Mouse (Mus musculus) T-helper 17 cell (primary cell): ENCODE data around the gene 5031439G07Rik.
"Not testable (repeated sequence)": the region's sequence is repeated elsewhere in the genome, so short reads cannot be mapped to it uniquely, and the experiment has no call there.

Source experiments
- in situ Hi-C, 2 experiments: fragments of 300-600 bp; cut with MboI, MseI; formaldehyde crosslinking; loops; 1 replicate in 1 of 2; 2 replicates in 1 of 2; pipeline ENCODE4 v1.15.1; 2025; ENCODE audit warnings: high pct_unique_total_duplicates in 2 of 2

The 5031439G07Rik gene

DNA sequence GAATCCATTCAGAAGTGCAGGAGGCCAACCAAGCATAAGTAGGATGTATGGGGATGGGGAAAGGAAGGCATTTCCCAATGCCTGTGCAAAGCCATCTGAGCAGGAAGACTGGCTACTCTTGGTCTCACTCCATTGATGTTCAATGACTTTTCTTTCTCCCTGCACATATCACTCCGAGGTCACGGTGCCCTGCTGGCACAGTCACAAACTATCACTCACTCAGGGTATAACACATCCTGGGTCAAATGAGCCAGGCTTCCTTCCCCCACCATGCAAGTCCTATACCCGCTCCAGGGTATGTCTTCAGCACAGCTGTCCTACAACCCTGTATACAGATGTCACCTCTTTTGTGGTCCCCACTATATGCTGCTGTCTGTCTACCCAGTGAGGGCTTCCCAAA lies 30.0 kb downstream of the 5031439G07Rik start:
- in situ Hi-C loops: no loop called here

- in situ Hi-C loops: no loop called here
Measured at GRCm38 (mm10) chr15:84957851-84958250, 30.5 kb downstream of the 5031439G07Rik start.

- in situ Hi-C loops: no loop called here
Measured at GRCm38 (mm10) chr15:84953259-84953658, 35.1 kb downstream of the 5031439G07Rik start.

DNA sequence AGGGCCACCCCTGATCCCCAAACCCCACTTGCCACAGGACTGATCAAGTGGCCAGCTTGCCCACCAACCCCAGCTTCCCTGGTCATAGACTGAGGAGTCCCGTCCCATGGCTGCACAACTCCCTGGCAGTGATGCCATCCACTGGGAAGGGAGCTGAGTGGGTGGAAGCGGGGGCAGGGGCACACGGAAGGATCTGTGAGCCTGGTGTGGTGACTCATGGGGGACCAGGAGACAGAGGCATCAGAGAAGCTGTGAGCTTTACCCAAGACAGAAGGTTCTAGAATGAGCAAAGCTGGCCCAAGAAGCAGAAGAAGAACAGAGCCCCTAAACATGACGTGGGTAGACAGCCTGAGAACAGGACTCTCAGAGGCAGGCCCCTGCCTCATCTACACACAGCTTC lies 38.3 kb downstream of the 5031439G07Rik start:
- in situ Hi-C loops: no loop called here

- in situ Hi-C loops: no loop called here
Measured at GRCm38 (mm10) chr15:84948990-84949389, 39.4 kb downstream of the 5031439G07Rik start.

GRCm38 (mm10) chr15:84944319-84944718 lies 44.0 kb downstream of the 5031439G07Rik start:
- in situ Hi-C loops: no loop called here

DNA sequence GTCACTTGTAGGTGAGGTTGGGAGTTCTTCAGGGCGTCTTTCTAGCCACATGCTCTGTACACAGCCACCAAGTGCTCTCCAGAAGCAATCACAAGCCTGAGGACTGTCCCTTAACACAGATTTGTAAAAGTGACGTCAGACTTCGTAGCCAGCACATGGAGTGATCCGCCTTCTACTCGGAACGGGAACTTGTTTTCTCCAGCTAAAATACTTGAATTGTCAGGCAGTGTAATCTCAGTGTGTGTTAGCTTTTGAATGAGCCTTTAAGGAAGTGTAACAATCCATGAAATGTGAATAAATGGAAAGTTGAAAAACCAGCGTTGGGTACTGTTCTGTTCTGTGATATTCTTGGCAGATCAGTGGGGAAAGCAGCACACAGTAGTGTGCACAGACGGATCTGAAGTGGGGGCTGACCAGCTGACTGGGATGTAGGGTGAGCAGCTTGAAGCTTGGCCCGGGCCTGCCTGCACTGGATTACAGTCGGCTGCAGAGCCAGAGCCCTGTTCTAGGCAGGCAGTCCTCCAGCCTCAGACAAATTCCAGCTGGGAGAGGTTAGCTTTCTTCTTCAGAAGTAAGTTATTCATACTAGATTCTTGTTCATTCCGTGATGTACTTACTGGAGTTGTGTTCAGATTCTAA lies 45.6 kb downstream of the 5031439G07Rik start:
- in situ Hi-C loops: no loop called here

DNA sequence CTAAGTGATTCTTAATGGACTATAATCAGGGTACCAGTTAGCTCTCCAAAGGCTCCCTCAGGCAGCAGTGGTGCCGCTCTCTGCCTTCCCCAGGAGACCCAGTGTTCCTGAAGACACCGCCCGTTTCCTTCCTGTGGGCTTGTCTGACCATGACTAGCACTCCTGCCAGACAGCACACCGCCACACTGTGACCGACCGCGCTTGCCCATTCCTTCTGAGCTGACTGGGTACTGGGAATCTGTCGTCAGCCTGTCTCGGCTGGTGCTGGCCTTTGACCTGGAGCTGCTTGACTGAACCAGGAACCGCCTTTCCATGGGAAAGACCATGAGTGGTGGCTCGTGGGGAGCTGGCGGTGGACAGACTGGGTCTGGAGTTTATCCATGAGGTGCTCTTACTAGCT lies 48.2 kb downstream of the 5031439G07Rik start:
- in situ Hi-C loops: no loop called here

DNA sequence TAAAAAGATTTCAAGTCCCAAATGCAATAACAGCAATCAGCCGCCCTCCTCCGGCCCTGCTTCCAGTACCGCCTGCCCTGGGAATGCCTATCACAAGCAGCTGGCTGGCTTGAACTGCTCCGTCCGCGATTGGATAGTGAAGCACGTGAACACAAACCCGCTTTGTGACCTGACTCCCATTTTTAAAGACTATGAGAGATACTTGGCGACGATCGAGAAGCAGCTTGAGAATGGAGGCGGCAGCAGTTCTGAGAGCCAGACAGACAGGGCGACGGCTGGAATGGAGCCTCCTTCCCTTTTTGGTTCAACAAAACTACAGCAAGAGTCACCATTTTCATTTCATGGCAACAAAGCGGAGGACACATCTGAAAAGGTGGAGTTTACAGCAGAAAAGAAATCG lies 53.5 kb downstream of the 5031439G07Rik start:
- in situ Hi-C loops: no loop called here

DNA sequence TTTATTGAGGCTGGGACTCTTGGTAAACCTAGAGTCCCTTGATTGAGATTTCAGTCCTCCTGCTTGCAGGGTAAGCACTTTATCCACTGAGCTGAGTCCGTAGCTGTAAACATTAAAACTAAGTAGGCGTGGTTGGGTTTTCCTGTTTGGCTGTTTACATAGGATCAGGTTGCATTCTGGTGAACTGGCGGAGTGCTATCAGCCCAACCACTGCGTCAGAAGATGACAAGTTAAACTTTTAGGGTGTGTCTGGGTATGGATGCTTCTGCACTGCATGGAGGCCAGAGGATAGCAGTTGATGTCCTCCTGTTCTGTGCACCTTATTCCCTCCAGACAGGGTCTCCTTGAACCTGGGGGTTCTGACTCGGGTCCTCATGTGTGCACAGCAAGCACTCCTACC lies 56.0 kb downstream of the 5031439G07Rik start:
- in situ Hi-C loops: no loop called here

DNA sequence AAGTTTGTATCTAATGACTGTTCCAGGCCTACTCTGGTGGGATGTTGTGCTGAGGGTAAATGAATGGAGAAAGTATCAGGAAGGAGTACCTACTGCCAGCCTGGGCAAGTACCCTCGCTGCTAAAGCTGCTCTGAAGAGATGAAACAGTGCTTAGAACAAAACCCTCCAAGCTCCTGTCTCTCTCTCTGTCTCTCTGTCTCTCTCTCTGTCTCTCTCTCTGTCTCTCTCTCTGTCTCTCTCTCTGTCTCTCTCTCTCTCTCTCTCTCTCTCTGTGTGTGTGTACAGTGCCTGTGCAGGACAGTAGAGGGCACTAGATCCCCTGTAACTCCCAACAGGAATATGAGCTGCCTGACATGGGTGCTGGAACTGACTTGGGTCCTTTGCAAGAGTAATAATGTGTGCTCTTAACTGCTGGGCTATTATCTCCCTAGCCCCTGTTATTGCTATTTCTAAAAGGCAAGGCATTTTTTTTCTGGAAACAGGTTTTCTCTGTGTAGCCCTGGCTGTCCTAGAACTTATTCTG lies 62.8 kb downstream of the 5031439G07Rik start:
- in situ Hi-C loops: loop anchor here (10.0 kb wide), 2 partner anchors 71 to 1129 kb away; partner anchors contain the start of genes Gramd4 (in 1 of the 2) and Phf21b (in 1 of the 2)

GRCm38 (mm10) chr15:84924781-84925315 lies 63.5 kb downstream of the 5031439G07Rik start:
- in situ Hi-C loops: loop anchor here (5.0 to 10.0 kb wide), 3 partner anchors 62 to 1130 kb away; partner anchors contain the start of genes 5031439G07Rik (in 1 of the 2), Gramd4 (in 1 of the 2) and Phf21b (in 1 of the 2)

DNA sequence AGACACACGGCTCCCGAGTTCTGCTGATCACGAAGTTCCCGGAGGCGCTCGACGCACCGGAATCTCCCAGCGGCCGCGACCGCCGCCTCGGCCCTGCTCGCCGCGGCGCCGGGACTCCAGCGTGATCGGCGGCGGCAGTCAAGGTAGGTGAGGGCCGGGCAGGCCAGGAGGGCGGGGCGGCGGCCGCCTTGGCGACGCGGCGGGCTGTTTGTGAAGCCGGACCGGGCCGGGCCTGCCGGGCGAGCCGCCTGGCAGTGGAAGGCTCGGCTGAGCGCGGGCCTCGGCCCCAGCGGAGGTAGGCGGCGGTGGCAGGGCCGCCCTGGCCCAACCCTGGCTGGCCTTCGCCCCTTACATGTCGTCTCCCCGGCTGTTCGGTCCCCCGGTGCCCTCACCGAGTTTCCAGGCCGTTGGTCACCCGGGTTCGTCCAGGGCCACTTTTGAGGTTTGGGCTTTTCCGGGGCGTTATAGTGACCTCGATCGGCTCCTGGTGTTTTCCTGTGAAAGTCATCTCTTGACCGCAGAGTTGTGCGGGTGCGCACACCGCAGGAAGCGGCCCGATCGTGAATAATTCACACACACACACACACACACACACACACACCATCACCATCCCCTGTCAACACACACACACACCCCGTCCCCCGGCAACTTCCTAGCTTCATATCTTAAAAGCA lies 64.7 kb downstream of the 5031439G07Rik start:
- in situ Hi-C loops: loop anchor here (5.0 to 10.0 kb wide), 3 partner anchors 64 to 1131 kb away; partner anchors contain the start of genes 5031439G07Rik (in 1 of the 2), Gramd4 (in 1 of the 2) and Phf21b (in 1 of the 2)

- in situ Hi-C loops: loop anchor here (5.0 to 10.0 kb wide), 3 partner anchors 64 to 1132 kb away; partner anchors contain the start of genes 5031439G07Rik (in 1 of the 2), Gramd4 (in 1 of the 2) and Phf21b (in 1 of the 2)
Measured at GRCm38 (mm10) chr15:84922884-84923507, 65.4 kb downstream of the 5031439G07Rik start, which contains the start of gene Nup50. TSS of gene Nup50 (plus strand) at chr15:84923411.

DNA sequence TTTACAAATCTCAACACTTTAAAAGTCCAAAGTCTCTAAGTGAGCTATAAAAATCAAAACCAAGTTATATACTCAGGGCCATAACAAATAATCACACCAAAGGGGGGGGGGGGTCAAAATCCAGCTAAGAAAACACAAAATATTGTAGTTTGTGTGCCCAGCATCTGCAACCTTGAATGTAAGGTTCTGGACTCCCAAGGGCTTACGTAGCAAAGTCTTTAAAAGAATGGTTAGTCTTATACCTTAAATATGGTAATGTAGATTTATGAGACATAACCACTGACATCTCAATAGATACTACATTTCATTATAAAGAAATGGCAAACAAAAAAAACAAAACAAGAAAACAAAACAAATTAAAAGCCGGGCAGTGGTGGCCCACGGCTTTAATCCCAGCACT lies 68.4 kb downstream of the 5031439G07Rik start, which contains the start of gene Gm29666:
Gene Gm29666 (minus strand): TSS at position 101 of the 400 bp plus-strand sequence.
- in situ Hi-C loops: loop anchor here (5.0 to 10.0 kb wide), 3 partner anchors 65 to 1135 kb away; partner anchors contain the start of genes 5031439G07Rik (in 1 of the 2), Gramd4 (in 1 of the 2) and Phf21b (in 1 of the 2)

DNA sequence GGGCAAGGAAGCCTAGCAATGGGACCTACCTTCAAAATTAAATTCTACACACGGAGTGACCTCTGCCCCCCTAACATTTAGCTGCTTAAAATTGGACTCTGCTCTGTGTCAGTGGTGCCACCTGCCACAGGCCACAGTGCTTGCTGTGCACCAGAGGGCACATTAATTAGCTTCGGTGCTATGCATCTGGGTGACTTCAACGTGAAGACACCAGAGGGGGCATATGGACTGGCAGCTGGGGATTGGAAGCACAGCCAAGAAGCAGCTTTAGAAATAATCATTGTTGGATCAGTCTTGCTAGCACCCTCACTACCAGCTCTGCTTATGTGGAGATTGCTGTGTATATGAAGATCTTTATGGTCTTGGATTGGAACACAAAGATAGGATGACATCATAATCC lies 75.2 kb downstream of the 5031439G07Rik start:
- in situ Hi-C loops: no loop called here

DNA sequence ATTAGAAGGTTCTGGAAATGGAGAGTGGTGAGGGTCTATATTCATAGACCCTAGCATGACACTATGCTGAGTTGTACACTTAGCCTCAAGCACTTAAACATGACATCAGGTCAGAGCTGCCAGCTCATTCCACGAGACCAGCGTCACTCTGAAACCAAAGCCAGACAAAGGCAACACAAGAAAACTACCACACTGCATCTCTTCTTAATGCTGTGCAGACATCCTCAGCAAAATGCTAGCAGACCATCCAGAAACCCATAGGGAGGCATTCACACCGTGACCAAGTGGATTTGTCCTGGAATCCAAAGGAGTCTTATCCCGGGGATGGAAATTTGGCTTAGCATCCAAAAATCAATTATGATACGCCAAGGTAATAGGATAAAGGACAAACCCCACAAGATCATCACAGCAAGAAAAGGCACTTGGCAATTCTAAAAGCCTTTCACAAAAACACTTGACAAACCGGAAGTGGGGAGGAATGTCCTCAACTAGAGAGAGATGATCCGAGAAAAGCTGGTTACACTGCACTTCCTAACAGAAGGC lies 84.4 kb downstream of the 5031439G07Rik start:
- in situ Hi-C loops: no loop called here

DNA sequence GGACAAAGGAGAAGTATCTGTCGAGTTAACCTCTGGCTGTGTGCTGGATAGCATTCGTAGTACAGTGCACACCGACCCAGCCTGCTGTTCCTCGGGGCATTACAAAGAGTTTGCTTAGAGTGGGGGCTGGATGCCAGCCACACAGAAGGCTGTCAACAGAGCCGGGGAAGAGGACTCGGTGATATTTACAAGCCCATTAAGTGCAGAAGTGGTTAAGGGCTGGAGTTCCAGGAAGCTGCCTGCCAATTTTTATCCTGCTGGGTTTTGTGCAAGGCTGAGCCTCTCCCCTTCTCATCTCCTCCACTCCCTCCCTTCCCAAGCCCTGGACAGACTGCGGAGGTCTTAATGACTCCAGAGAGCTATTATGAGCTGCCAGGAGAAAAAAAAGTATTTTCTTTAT lies 90.3 kb downstream of the 5031439G07Rik start:
- in situ Hi-C loops: no loop called here

DNA sequence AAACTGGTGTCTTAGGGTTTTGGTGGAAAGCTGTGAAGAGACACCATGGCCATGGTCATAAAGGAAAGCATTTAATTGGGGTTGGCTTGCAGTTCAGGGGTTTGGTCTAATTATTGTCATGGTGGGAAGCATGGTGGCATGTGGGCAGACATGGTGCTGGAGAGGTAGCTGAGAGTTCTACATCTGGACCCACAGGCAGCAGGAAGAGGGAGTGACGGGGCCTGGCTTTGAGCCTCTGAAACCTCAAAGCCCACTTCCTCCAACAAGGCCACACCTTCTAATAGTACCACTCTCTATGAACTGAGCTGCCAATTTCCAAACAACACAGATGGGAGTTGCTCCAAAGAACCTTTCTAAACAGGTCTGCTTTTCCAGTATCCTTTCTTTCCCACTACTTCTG lies 91.7 kb downstream of the 5031439G07Rik start:
- in situ Hi-C loops: no loop called here

DNA sequence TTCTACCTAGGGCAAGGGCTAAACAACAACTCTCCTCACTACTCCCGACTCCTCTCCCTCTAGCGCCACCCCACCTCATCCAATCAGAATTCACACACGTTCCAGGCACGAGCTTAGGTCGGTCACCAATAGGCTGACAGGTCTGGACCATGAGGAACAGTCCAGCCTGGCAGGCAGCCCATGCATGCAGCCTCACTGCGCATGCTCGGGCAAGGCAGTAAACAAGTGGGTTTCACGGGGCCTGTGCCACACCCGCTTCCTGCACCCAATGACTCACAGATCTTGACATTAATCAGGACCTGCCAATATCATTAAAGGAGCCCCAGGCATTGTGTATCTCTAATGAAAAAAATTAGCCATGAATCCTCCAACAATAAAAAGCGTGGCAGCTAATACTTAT lies 92.1 kb downstream of the 5031439G07Rik start:
- in situ Hi-C loops: not testable (repeated sequence)
